ENCODE assay signal across 18 mouse cellular contexts in genomic region chrX:167033091-167033490, GRCm38 (mm10).
A peak's percentile ranks its signal among the peaks of the same experiment; 100 is the strongest.
DNase-seq lines count a peak whose midpoint lies in the region; ATAC-seq and TF ChIP-seq lines count a peak whose summit lies in the region.
"Had no signal": no experiment of that assay in that cellular context is flagged by ENCODE, and none has a peak within 500 bp of the region (broad histone marks: within the 10 kb centered on the region; RNA-seq: fewer than 3 reads in every experiment).

No protein-coding gene starts in this region.

- H3K27ac ChIP-seq in heart, embryonic 15.5 days: peak overlapping the region; percentile 37; the same call in 1 of the 2 replicates
- peak overlapping the region; percentile 36 for H3K27ac ChIP-seq in liver, adult 2 months (replicated peaks; ENCODE audit: insufficient read depth, low read depth, low read length)
- no peak overlapping the region for H3K27ac ChIP-seq in liver, embryonic 11.5 days (ENCODE audit: low read depth, low read length)
- H3K27ac ChIP-seq in intestine, embryonic 16.5 days (ENCODE audit: low read length): peak overlapping the region; percentile 23; the same call in 1 of the 2 replicates
- peak overlapping the region; percentile 90 for H3K27ac ChIP-seq in small intestine, adult 2 months (ENCODE audit: insufficient read depth, low read depth, low read length)
- no peak overlapping the region for H3K27ac ChIP-seq in layer of hippocampus, adult 2 months
- H3K27ac ChIP-seq: embryonic facial prominence, embryonic 13.5 days; neural tube, embryonic 12.5 days had no signal

- no peak overlapping the region for H3K4me3 ChIP-seq in heart, embryonic 15.5 days
- no peak overlapping the region for H3K4me3 ChIP-seq in liver, adult 2 months (ENCODE audit: insufficient read depth, low read depth, low read length)
- H3K4me3 ChIP-seq in liver, embryonic 11.5 days (ENCODE audit: low read depth, low read length): no peak overlapping the region
- H3K4me3 ChIP-seq in intestine, embryonic 16.5 days (ENCODE audit: low read length): no peak overlapping the region
- H3K4me3 ChIP-seq in small intestine, adult 2 months (ENCODE audit: low read depth, low read length): no peak overlapping the region
- no peak overlapping the region for H3K4me3 ChIP-seq in layer of hippocampus, adult 2 months
- H3K4me3 ChIP-seq: embryonic facial prominence, embryonic 13.5 days; neural tube, embryonic 12.5 days had no signal

- no peaks in the 10 kb centered on the region for H3K27me3 ChIP-seq in heart, embryonic 15.5 days
- H3K27me3 ChIP-seq in liver, adult 2 months (ENCODE audit: control insufficient read depth, insufficient read depth, low read length): no peaks in the 10 kb centered on the region
- H3K27me3 ChIP-seq in liver, embryonic 11.5 days (replicated peaks; ENCODE audit: control insufficient read depth, insufficient read depth, low read length): peaks cover 3% of the 10 kb centered on the region; the same call in 1 of the 2 replicates
- H3K27me3 ChIP-seq in intestine, embryonic 16.5 days (replicated peaks; ENCODE audit: control insufficient read depth, insufficient read depth, low read length): no peaks in the 10 kb centered on the region; the same call in 1 of the 2 replicates
- no peaks in the 10 kb centered on the region for H3K27me3 ChIP-seq in small intestine, adult 2 months (ENCODE audit: control insufficient read depth, insufficient read depth, low read length)
- H3K27me3 ChIP-seq: neural tube, embryonic 12.5 days had no signal

- no peak for ATAC-seq in heart, embryonic 15.5 days (replicated peaks; ENCODE audit: insufficient number of reproducible peaks, insufficient read depth, low FRiP score, low read depth)
- ATAC-seq in liver, embryonic 11.5 days (replicated peaks; ENCODE audit: low FRiP score): no peak
- ATAC-seq in intestine, embryonic 16.5 days: no peak
- ATAC-seq: activated CD4-positive, CD25-positive, alpha-beta regulatory T cell, adult 4 months; hindbrain, embryonic 16.5 days; Patski had no signal

- 0 out of 2 replicates have a peak, but pooled peaks cover 2% of the 10 kb centered on the region for H3K4me1 ChIP-seq in heart, embryonic 15.5 days (replicated peaks)
- no peaks in the 10 kb centered on the region for H3K4me1 ChIP-seq in liver, adult 2 months (ENCODE audit: control insufficient read depth, insufficient read depth, low read length)
- no peaks in the 10 kb centered on the region for H3K4me1 ChIP-seq in liver, embryonic 11.5 days (replicated peaks; ENCODE audit: control insufficient read depth, insufficient read depth, low read length)
- 0 out of 2 replicates have a peak, but pooled peaks cover 4% of the 10 kb centered on the region for H3K4me1 ChIP-seq in intestine, embryonic 16.5 days (ENCODE audit: control insufficient read depth, insufficient read depth, low read length)
- peaks cover 12% of the 10 kb centered on the region; the same call in 1 of the 2 replicates for H3K4me1 ChIP-seq in small intestine, adult 2 months (ENCODE audit: control insufficient read depth, insufficient read depth, insufficient read length, low read length)
- H3K4me1 ChIP-seq: neural tube, embryonic 12.5 days had no signal

- H3K9ac ChIP-seq in heart, embryonic 15.5 days: no peak overlapping the region
- no peak overlapping the region for H3K9ac ChIP-seq in liver, adult 2 months (ENCODE audit: low read depth, low read length)
- H3K9ac ChIP-seq in liver, embryonic 11.5 days (ENCODE audit: low read depth, low read length): no peak overlapping the region
- no peak overlapping the region for H3K9ac ChIP-seq in intestine, embryonic 16.5 days (ENCODE audit: low read depth, low read length)
- H3K9ac ChIP-seq: embryonic facial prominence, embryonic 13.5 days; neural tube, embryonic 12.5 days had no signal

- TF ChIP-seq POLR2A in liver, adult 2 months (IDR thresholded peaks at IDR 0.05; ENCODE audit: extremely low read depth, insufficient read depth, low read length): no peak
- TF ChIP-seq POLR2A in small intestine, adult 2 months (IDR thresholded peaks at IDR 0.05; ENCODE audit: low read depth, low read length): no peak

- no peak for TF ChIP-seq CTCF in liver, adult 2 months (IDR thresholded peaks at IDR 0.05; ENCODE audit: low read depth, low read length)
- no peak for TF ChIP-seq CTCF in small intestine, adult 2 months (IDR thresholded peaks at IDR 0.05; ENCODE audit: extremely low read depth, insufficient read length, insufficient replicate concordance, low read depth, low read length)
- no peak for TF ChIP-seq CTCF in layer of hippocampus, adult 2 months (conservative IDR thresholded peaks at IDR 0.05)

- H3K79me2 ChIP-seq in liver, adult 2 months (ENCODE audit: control insufficient read depth, insufficient read depth, low read length): no peaks in the 10 kb centered on the region

- 73% methylated on average over 2 of the region's 2 CpGs for WGBS in heart, embryonic 15.5 days
- 86% methylated on average over 2 of the region's 2 CpGs for WGBS in liver, adult 2 months
- WGBS in liver, embryonic 11.5 days: 85% methylated on average over 2 of the region's 2 CpGs
- WGBS in intestine, embryonic 16.5 days: 82% methylated on average over 2 of the region's 2 CpGs
- WGBS in small intestine, adult 2 months: 45% methylated on average over 2 of the region's 2 CpGs

- H3K4me2 ChIP-seq in heart, embryonic 15.5 days: no peak overlapping the region
- H3K4me2 ChIP-seq in liver, embryonic 11.5 days: no peak overlapping the region
- H3K4me2 ChIP-seq in intestine, embryonic 16.5 days (ENCODE audit: low read depth, low read length): no peak overlapping the region
- H3K4me2 ChIP-seq: embryonic facial prominence, embryonic 13.5 days; heart, embryonic 11.5 days; neural tube, embryonic 12.5 days had no signal

- DNase-seq in heart, adult 11 months: no peak
- no peak for DNase-seq in liver, adult 2 months (ENCODE audit: extremely low read depth, low read depth, low spot score)
- no peak for DNase-seq in liver, embryonic 11.5 days (ENCODE audit: low spot score)
- no peak for DNase-seq in layer of hippocampus, adult 2 months (ENCODE audit: low spot score in 2 of 2)
- no peak for DNase-seq in cerebellum, adult 9-10 months
- DNase-seq: adrenal gland, postnatal 36 days; cerebellum, adult 8-10 months; gastrocnemius, postnatal 14 days; liver had no signal

- no peaks in the 10 kb centered on the region for H3K9me3 ChIP-seq in heart, embryonic 15.5 days (replicated peaks)
- no peaks in the 10 kb centered on the region for H3K9me3 ChIP-seq in liver, embryonic 11.5 days (ENCODE audit: control insufficient read depth, low read length)
- H3K9me3 ChIP-seq in intestine, embryonic 16.5 days (ENCODE audit: control insufficient read depth, low read length): no peaks in the 10 kb centered on the region
- H3K9me3 ChIP-seq: embryonic facial prominence, embryonic 13.5 days; neural tube, embryonic 12.5 days had no signal

- no peaks in the 10 kb centered on the region for H3K36me3 ChIP-seq in heart, embryonic 15.5 days
- no peaks in the 10 kb centered on the region for H3K36me3 ChIP-seq in liver, adult 2 months (ENCODE audit: control insufficient read depth, insufficient read depth, low read length)
- no peaks in the 10 kb centered on the region for H3K36me3 ChIP-seq in liver, embryonic 11.5 days (ENCODE audit: control insufficient read depth, insufficient read depth, low read length)
- H3K36me3 ChIP-seq in intestine, embryonic 16.5 days (ENCODE audit: control insufficient read depth, insufficient read depth, low read length): no peaks in the 10 kb centered on the region
- no peaks in the 10 kb centered on the region for H3K36me3 ChIP-seq in small intestine, adult 2 months (ENCODE audit: control insufficient read depth, insufficient read depth, low read length)
- H3K36me3 ChIP-seq: embryonic facial prominence, embryonic 13.5 days; neural tube, embryonic 12.5 days had no signal

Comparison
In these comparisons a context has a peak if more than half of its experiments do, and no peak if none do; other contexts are left out.
1. H3K27ac ChIP-seq: peak in heart, embryonic 15.5 days (single experiment), liver, adult 2 months (single experiment), intestine, embryonic 16.5 days (single experiment) and small intestine, adult 2 months (single experiment); none in liver, embryonic 11.5 days (single experiment) and layer of hippocampus, adult 2 months (single experiment).